Comparison of ENCODE assay signal across 20 mouse cellular contexts in the genomic region with DNA sequence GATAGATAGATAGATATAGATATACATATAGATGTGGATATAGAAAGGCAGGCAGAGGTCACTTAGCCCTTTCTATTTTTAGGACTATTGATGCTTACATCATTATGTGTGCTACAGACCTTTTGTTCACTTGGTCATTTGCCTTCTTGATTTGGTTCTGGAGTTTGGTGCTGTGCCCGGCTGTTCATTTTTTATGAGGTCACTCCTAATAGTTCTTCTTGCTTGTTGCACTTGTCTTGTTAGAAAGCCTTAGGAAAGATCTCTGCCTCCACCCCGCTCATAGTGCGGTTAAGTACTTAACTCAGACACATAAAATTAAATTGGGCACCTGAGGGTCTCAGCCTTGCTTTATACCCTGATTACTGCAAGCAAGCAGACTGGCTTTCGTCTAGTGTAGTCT.
"Had no signal": no experiment of that assay in that cellular context is flagged by ENCODE, and none has a peak within 500 bp of the region (broad histone marks: within the 10 kb centered on the region; RNA-seq: fewer than 3 reads in every experiment).

No protein-coding gene starts in this region.

- H3K27me3 ChIP-seq: limb, embryonic 15.5 days; midbrain, embryonic 12.5 days; midbrain, embryonic 15.5 days; neural tube, embryonic 12.5 days; neural tube, embryonic 15.5 days had no signal

- H3K4me2 ChIP-seq: limb, embryonic 15.5 days; liver, embryonic 11.5 days; lung, embryonic 14.5 days; midbrain, embryonic 12.5 days; midbrain, embryonic 15.5 days; neural tube, embryonic 12.5 days; neural tube, embryonic 15.5 days had no signal

- H3K36me3 ChIP-seq: limb, embryonic 15.5 days; midbrain, embryonic 12.5 days; midbrain, embryonic 15.5 days; neural tube, embryonic 12.5 days; neural tube, embryonic 15.5 days had no signal

- H3K4me3 ChIP-seq: left cerebral cortex, adult 2 months; limb, embryonic 15.5 days; midbrain, embryonic 12.5 days; midbrain, embryonic 15.5 days; neural tube, embryonic 12.5 days; neural tube, embryonic 15.5 days had no signal

- DNase-seq: kidney, adult 2 months; kidney, postnatal 10 days; kidney, postnatal 36 days; layer of hippocampus, postnatal 36 days; liver, postnatal 0 days; lung, embryonic 14.5 days; right cerebral cortex, postnatal 25 days; spleen, adult 18-20 months; thymus, adult 18-20 months; thymus, postnatal 36 days had no signal

- H3K9me3 ChIP-seq: limb, embryonic 15.5 days; midbrain, embryonic 12.5 days; midbrain, embryonic 15.5 days; neural tube, embryonic 12.5 days; neural tube, embryonic 15.5 days had no signal

- H3K9ac ChIP-seq: limb, embryonic 15.5 days; liver, embryonic 14.5 days; liver, postnatal 0 days; lung, embryonic 14.5 days; midbrain, embryonic 12.5 days; midbrain, embryonic 15.5 days; neural tube, embryonic 12.5 days; neural tube, embryonic 15.5 days had no signal

- ATAC-seq: liver, postnatal 0 days; lung, postnatal 0 days; midbrain, embryonic 15.5 days had no signal

- H3K4me1 ChIP-seq: limb, embryonic 15.5 days; midbrain, embryonic 12.5 days; midbrain, embryonic 15.5 days; neural tube, embryonic 12.5 days; neural tube, embryonic 15.5 days had no signal

- H3K27ac ChIP-seq: left cerebral cortex, adult 2 months; limb, embryonic 15.5 days; liver, embryonic 14.5 days; macrophage; midbrain, embryonic 12.5 days; midbrain, embryonic 15.5 days; neural tube, embryonic 12.5 days; neural tube, embryonic 15.5 days had no signal
